Mouse (Mus musculus): ENCODE data around the gene 4933414I15Rik.

DNA sequence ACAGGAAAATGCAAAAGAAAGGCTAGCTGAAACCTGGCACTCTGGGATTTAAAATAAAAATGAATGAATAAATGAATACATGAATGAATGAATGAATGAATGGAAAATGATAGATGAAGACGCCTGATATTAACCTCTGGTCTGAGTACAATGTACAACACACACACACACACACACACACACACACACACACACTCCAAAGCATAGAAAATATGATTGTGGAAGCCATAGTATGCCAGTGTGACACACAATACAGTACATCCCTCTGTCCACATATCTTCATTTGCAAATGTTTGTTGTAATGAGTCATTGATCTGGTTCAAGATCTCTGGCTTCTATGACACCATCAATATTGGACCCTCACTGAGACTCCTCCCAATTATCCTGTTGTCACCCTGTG is 11.5 kb downstream of the 4933414I15Rik start:
- TF ChIP-seq EP300 (IDR thresholded peaks at IDR 0.05; ENCODE audit: low read depth) = no peak
- TF ChIP-seq CTCF (IDR thresholded peaks at IDR 0.05; ENCODE audit: low read depth) = no peak
